Mouse (Mus musculus): ENCODE data around the gene Dnajb6. TPM values are rescaled to one million over a fixed set of nuclear protein-coding genes. Genes with fewer than 3 reads are reported as not detected.

The Dnajb6 gene
- total RNA-seq (2023): 377 TPM

GRCm38 (mm10) chr5:29735557-29736061, at the start of gene Dnajb6, which contains the start of gene Gm5129:
Dnajb6 (plus strand) TSS chr5:29735688.
Gm5129 (minus strand) TSS chr5:29735936.

Other genes starting within 250 kb of the Dnajb6 start
- gene Ube3c, start 166.4 kb upstream of the Dnajb6 start, total RNA-seq (2023): 45.2 TPM
- 14.4 TPM for gene Gm5129, start 248 bp downstream of the Dnajb6 start, total RNA-seq (2023)

Data from CD4-positive naive resting alpha-beta T cell, adult 57 days (primary cell).